Mouse (Mus musculus) megakaryocyte, embryonic 14.5 days (primary cell): ENCODE data around the gene Spag9.

Experiments used
- FLI1 ChIP-seq: IDR thresholded peaks from 2 replicates; pipeline ENCODE4 v1.6.1; 2012; ENCODE audit warnings: low read length, inconsistent platforms, mixed read lengths
- GATA1 ChIP-seq: IDR thresholded peaks from 3 replicates; pipeline ENCODE4 v1.6.1; 2012; ENCODE audit warnings: mixed read lengths, low read length, inconsistent platforms, borderline replicate concordance

DNA sequence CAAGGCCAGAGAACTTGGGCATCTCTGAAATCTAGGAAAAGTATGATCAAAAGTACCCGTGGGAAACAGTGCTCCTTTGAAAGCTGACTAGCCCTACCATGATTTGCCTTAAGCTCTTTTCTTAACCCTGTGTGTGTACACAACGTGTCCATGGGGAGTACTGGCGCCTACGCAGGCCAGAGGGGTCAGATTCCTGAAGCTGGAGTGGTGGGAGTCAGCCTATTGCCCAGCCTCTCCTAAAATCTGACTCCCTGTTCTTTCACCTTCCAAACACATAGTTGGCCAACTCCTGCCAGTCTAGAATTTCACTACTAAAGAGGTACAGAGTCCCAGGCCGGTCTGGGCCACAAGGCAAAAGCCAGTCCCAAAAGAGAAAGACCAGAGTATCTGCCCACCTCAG is 43.5 kb upstream of the Spag9 start:
- TF ChIP-seq GATA1 (no peak), FLI1 (no peak)
